Mouse (Mus musculus): ENCODE measurements around the gene Inpp5a. TPM values are rescaled to one million over a fixed set of nuclear protein-coding genes. Genes with fewer than 3 reads are reported as not detected.
"Not testable (repeated sequence)": the region's sequence is repeated elsewhere in the genome, so short reads cannot be mapped to it uniquely, and the experiment has no call there.

Gene Inpp5a
- polyA plus RNA-seq, 1 experiment from 2014 or later, result 41.6 TPM

DNA sequence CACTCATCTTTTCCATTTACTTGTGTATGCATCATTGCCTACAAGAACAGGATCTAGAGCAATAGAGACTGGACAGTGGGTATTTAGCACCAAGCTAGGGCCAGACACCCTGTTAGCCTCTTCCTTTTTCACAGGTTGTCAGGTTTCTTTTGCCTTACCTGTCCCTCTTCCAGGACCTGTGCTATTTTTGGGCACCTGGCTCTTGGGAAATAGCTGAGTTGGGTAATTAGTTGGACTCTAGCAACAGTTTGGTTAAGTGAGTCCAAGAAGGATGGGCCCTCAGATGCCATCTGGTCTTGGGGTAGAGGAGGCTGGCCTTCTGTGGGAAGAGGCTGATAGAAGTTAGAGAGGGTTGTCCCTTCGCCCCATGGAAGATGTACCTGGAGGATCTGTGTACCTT is 29.5 kb downstream of the Inpp5a start:
- no peaks in the 10 kb centered on the region for H3K9me3 ChIP-seq (ENCODE audit: control insufficient read depth, low read length)
- no peak overlapping the region for H3K4me3 ChIP-seq (ENCODE audit: low read depth, low read length)
- no peaks in the 10 kb centered on the region for H3K4me1 ChIP-seq (ENCODE audit: control insufficient read depth, insufficient read depth, low read length)
- no peaks in the 10 kb centered on the region for H3K27me3 ChIP-seq (replicated peaks; ENCODE audit: control insufficient read depth, insufficient read depth, low read length)
- no peak for DNase-seq (ENCODE audit: low spot score)
- H3K4me2 ChIP-seq (ENCODE audit: low read depth, low read length), result no peak overlapping the region
- H3K36me3 ChIP-seq (ENCODE audit: control insufficient read depth, insufficient read depth, low read length), result no peaks in the 10 kb centered on the region
- H3K27ac ChIP-seq (replicated peaks; ENCODE audit: low read depth, low read length), result no peak overlapping the region
- ATAC-seq (ENCODE audit: low read depth), result no peak
- 100% methylated on average over 1 of the region's 1 CpGs for WGBS
- no peak overlapping the region for H3K9ac ChIP-seq (ENCODE audit: low read depth, low read length)

DNA sequence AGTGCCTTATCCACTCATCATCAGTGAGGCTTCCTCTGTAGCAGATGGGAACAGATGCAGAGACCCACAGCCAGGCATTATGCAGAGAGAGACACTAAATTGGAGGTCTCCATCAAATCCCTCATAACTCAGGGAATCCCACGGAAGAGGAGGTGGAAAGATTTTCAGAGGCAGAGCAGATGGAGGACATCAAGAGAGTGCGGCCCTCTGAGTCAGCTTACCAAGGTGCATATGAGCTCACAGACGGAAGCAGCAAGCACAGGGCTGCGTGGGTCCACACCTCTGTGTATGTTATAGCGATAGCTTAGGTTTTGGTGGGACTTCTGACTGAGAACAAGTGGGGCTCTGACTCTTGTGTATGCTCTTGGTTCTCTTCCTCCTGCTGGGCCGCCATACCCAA is 33.9 kb downstream of the Inpp5a start:
- Histone ChIP-seq H3K27ac (replicated peaks; ENCODE audit: low read depth, low read length) (no peak overlapping the region), H3K4me2 (ENCODE audit: low read depth, low read length) (no peak overlapping the region), H3K4me1 (ENCODE audit: control insufficient read depth, insufficient read depth, low read length) (no peaks in the 10 kb centered on the region), H3K9me3 (ENCODE audit: control insufficient read depth, low read length) (no peaks in the 10 kb centered on the region), H3K27me3 (replicated peaks; ENCODE audit: control insufficient read depth, insufficient read depth, low read length) (no peaks in the 10 kb centered on the region), H3K36me3 (ENCODE audit: control insufficient read depth, insufficient read depth, low read length) (no peaks in the 10 kb centered on the region), H3K9ac (ENCODE audit: low read depth, low read length) (no peak overlapping the region), H3K4me3 (ENCODE audit: low read depth, low read length) (no peak overlapping the region)
- WGBS, result 90% methylated on average over 6 of the region's 6 CpGs
- DNase-seq (ENCODE audit: low spot score) (no peak), ATAC-seq (ENCODE audit: low read depth) (no peak)

DNA sequence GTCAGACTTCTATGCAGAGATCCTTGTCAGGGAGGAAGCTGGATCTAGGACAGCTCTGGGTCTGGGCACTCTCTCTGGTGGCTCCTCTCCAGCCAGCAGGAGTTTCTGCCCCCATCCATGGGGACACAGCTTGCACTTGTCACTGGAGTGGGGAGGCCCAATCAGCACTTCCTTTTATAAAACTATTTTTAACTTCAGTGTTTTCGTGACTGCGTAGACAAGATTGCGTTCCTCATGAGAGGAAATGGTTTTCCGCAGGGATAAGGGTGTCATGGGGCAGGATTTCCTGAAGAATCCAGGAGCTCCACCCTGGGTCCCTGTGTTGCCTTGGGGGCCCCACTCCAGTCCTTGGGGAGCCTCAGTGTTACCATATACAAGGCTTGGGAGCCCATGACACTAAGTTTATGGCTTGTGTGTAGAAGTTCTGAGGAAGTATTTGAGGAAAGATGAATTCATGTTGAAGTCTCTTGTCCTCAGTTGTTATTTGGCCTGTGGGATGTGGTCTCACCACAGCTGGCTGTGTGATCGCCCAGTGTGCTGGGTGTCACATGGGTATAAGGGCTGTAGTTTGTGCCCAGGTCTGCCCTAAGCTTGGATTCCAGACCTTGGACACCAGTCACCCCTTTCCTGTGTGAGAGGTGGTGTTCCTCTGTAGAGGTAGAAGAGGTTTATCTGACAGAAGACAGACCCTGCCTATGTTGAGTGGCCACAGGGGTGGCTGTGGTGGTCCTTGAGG is 45.4 kb downstream of the Inpp5a start:
- Histone ChIP-seq H3K4me3 (ENCODE audit: low read depth, low read length) (no peak overlapping the region), H3K27ac (replicated peaks; ENCODE audit: low read depth, low read length) (no peak overlapping the region), H3K4me2 (ENCODE audit: low read depth, low read length) (no peak overlapping the region), H3K36me3 (ENCODE audit: control insufficient read depth, insufficient read depth, low read length) (no peaks in the 10 kb centered on the region), H3K4me1 (ENCODE audit: control insufficient read depth, insufficient read depth, low read length) (peaks cover 8% of the 10 kb centered on the region; the same call in 1 of the 2 replicates), H3K27me3 (replicated peaks; ENCODE audit: control insufficient read depth, insufficient read depth, low read length) (no peaks in the 10 kb centered on the region), H3K9me3 (ENCODE audit: control insufficient read depth, low read length) (peaks cover 6% of the 10 kb centered on the region; the same call in 1 of the 2 replicates), H3K9ac (ENCODE audit: low read depth, low read length) (no peak overlapping the region)
- ATAC-seq (ENCODE audit: low read depth) (no peak), DNase-seq (ENCODE audit: low spot score) (no peak)
- WGBS, result 81% methylated on average over 5 of the region's 5 CpGs

DNA sequence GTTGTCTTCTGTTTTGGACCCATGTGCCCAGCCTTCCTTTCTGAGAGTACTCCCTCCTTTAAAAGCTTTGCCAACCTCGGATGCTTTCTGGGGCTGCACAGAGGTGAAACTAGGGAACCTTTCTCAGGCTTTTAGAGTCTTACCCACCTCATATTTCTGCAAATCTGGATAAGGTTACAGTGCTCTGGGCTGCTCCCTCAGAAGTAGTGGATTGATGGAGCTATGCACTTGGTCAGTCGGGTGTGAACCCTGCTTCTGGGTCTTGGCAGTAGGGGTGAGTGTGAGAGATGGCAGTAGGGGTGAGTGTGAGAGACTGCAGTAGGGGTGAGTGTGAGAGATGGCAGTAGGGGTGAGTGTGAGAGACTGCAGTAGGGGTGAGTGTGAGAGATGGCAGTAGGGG is 46.0 kb downstream of the Inpp5a start:
- not testable (repeated sequence) for H3K9me3 ChIP-seq (ENCODE audit: control insufficient read depth, low read length); H3K4me3 ChIP-seq (ENCODE audit: low read depth, low read length); H3K27me3 ChIP-seq (replicated peaks; ENCODE audit: control insufficient read depth, insufficient read depth, low read length); DNase-seq (ENCODE audit: low spot score); H3K27ac ChIP-seq (replicated peaks; ENCODE audit: low read depth, low read length); H3K4me2 ChIP-seq (ENCODE audit: low read depth, low read length); ATAC-seq (ENCODE audit: low read depth); H3K36me3 ChIP-seq (ENCODE audit: control insufficient read depth, insufficient read depth, low read length); H3K9ac ChIP-seq (ENCODE audit: low read depth, low read length)
- WGBS, result 71% methylated on average over 2 of the region's 2 CpGs
- H3K4me1 ChIP-seq (ENCODE audit: control insufficient read depth, insufficient read depth, low read length), result peaks cover 14% of the 10 kb centered on the region

DNA sequence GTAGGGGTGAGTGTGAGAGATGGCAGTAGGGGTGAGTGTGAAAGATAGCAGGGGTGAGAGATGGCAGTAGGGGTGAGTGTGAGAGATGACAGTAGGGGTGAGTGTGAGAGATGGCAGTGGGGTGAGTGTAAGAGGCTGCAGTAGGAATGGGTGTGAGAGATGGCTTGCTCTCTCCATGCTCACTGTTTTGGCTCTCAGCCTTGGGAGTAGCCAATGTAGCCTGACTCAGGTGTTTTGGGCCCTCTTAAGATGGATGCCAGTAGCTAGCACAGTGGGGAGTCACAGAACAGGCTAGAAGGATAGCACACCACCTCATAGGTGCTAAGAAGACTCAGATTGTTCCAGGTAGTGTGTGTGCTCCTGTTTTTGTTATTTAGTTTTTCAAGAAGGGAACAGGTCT is 46.8 kb downstream of the Inpp5a start:
- Histone ChIP-seq H3K9ac (ENCODE audit: low read depth, low read length) (no peak overlapping the region), H3K9me3 (ENCODE audit: control insufficient read depth, low read length) (no peaks in the 10 kb centered on the region), H3K27me3 (replicated peaks; ENCODE audit: control insufficient read depth, insufficient read depth, low read length) (no peaks in the 10 kb centered on the region), H3K4me2 (ENCODE audit: low read depth, low read length) (no peak overlapping the region), H3K27ac (replicated peaks; ENCODE audit: low read depth, low read length) (no peak overlapping the region), H3K4me3 (ENCODE audit: low read depth, low read length) (no peak overlapping the region), H3K36me3 (ENCODE audit: control insufficient read depth, insufficient read depth, low read length) (no peaks in the 10 kb centered on the region), H3K4me1 (ENCODE audit: control insufficient read depth, insufficient read depth, low read length) (peaks cover 20% of the 10 kb centered on the region)
- DNase-seq (ENCODE audit: low spot score) (no peak), ATAC-seq (ENCODE audit: low read depth) (no peak)

DNA sequence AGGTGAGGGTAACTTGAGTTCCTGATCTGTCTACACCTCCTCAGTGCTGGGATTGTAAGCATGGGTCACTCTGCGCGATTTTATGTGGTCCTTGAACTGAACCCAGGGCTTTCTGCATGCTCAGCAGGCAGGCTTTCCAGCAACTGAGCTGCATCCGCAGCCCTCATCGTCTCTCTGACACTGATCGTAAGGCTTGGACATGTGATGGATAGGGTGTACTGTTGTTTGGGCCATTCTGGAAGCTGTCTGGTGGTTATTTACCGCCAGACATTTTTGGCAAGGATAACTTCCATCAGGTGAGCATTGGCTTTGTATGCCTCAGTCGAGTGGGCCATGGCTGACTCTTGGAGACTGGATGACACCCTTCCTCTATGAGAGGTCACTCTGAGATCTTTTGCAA is 48.0 kb downstream of the Inpp5a start:
- WGBS, result 91% methylated on average over 7 of the region's 7 CpGs
- no peaks in the 10 kb centered on the region for H3K27me3 ChIP-seq (replicated peaks; ENCODE audit: control insufficient read depth, insufficient read depth, low read length)
- H3K4me3 ChIP-seq (ENCODE audit: low read depth, low read length), result no peak overlapping the region
- no peak overlapping the region for H3K9ac ChIP-seq (ENCODE audit: low read depth, low read length)
- no peaks in the 10 kb centered on the region for H3K36me3 ChIP-seq (ENCODE audit: control insufficient read depth, insufficient read depth, low read length)
- peaks cover 27% of the 10 kb centered on the region for H3K4me1 ChIP-seq (ENCODE audit: control insufficient read depth, insufficient read depth, low read length)
- H3K27ac ChIP-seq (replicated peaks; ENCODE audit: low read depth, low read length), result no peak overlapping the region
- no peaks in the 10 kb centered on the region for H3K9me3 ChIP-seq (ENCODE audit: control insufficient read depth, low read length)
- H3K4me2 ChIP-seq (ENCODE audit: low read depth, low read length), result no peak overlapping the region
- no peak for DNase-seq (ENCODE audit: low spot score)
- ATAC-seq (ENCODE audit: low read depth), result no peak

DNA sequence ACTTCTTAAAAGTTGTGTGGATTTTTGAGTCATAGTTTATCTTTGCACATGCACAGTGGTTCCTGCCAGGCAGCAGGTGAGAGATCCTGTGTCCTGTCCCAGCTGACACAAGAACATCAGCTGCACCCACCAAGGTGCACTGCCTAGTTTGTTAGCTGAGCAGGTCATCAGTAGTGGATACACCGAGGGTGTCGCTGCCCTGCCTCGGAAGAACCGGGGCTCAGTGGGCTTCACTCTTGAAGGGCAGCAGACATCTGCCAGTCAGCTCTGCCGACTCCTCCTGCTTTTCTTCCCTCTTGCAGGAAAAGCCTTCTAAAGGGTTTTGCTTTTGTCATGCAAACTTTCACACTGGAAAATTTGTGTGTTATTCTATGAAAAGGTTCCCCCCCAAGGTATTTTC is 48.6 kb downstream of the Inpp5a start:
- ATAC-seq (ENCODE audit: low read depth) (no peak), DNase-seq (ENCODE audit: low spot score) (no peak)
- WGBS, result 66% methylated on average over 5 of the region's 5 CpGs

DNA sequence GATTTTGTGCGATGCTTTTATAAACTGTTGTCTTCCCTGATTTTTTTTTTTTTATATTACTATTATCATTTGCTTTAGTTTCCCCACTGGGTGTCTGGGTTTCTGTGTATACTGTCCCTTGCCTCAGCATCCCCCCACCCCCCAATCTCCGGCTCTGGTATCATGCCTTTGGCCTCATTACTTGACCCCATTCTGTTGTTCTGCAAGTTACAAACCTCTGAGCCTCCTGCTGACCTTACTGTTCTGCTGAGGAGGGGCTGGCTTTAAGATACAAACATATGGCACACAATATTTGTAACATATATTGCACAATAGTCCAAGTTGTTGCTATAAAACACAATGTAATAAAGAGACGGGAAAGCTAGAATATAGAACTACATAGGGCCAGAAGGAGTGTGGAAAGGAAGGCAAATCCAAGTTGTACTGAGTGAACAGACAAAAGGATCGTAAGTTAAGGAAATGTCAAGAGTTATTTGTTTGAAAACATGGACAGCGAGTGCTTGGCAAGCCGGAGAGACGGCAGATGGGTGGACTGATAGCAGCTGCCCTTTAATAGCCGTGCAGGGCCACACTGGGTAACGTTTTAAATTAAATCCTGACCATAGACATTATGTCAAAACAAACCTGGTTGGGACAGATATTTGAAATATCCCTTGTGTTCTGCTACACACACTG is 49.2 kb downstream of the Inpp5a start:
- WGBS, result 47% methylated on average over 9 of the region's 9 CpGs
- H3K4me2 ChIP-seq (ENCODE audit: low read depth, low read length), result no peak overlapping the region
- no peak overlapping the region for H3K4me3 ChIP-seq (ENCODE audit: low read depth, low read length)
- no peak overlapping the region for H3K27ac ChIP-seq (replicated peaks; ENCODE audit: low read depth, low read length)
- DNase-seq (ENCODE audit: low spot score) (no peak), ATAC-seq (ENCODE audit: low read depth) (no peak)
- H3K27me3 ChIP-seq (replicated peaks; ENCODE audit: control insufficient read depth, insufficient read depth, low read length), result no peaks in the 10 kb centered on the region
- H3K9me3 ChIP-seq (ENCODE audit: control insufficient read depth, low read length), result no peaks in the 10 kb centered on the region
- H3K36me3 ChIP-seq (ENCODE audit: control insufficient read depth, insufficient read depth, low read length), result no peaks in the 10 kb centered on the region
- H3K4me1 ChIP-seq (ENCODE audit: control insufficient read depth, insufficient read depth, low read length), result peaks cover 27% of the 10 kb centered on the region
- H3K9ac ChIP-seq (ENCODE audit: low read depth, low read length), result no peak overlapping the region

More for the DNA sequence above, 48.6 kb downstream of the Inpp5a start:
- Histone ChIP-seq H3K4me1 (ENCODE audit: control insufficient read depth, insufficient read depth, low read length) (peaks cover 27% of the 10 kb centered on the region), H3K27ac (replicated peaks; ENCODE audit: low read depth, low read length) (no peak overlapping the region), H3K4me3 (ENCODE audit: low read depth, low read length) (no peak overlapping the region), H3K9ac (ENCODE audit: low read depth, low read length) (no peak overlapping the region), H3K27me3 (replicated peaks; ENCODE audit: control insufficient read depth, insufficient read depth, low read length) (no peaks in the 10 kb centered on the region), H3K36me3 (ENCODE audit: control insufficient read depth, insufficient read depth, low read length) (no peaks in the 10 kb centered on the region), H3K4me2 (ENCODE audit: low read depth, low read length) (no peak overlapping the region), H3K9me3 (ENCODE audit: control insufficient read depth, low read length) (no peaks in the 10 kb centered on the region)

DNA sequence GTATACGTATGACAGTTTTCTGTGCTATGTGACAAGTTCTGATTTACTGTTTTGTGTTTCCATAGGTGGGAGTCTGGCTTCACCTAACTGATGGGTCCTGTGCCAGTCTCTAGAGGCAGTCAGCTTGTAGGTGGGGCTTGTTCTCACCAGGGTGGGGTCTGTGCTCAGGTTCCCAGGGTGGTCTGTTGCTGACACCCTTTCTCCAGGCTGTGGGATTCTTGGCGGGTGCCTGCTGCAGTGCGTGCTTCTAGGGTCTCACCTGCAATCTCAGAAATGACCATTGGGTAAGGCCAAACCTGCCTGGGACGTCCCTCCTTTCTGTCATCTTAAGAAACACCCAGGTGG is 49.7 kb downstream of the Inpp5a start:
- ATAC-seq (ENCODE audit: low read depth), result no peak
- no peaks in the 10 kb centered on the region for H3K36me3 ChIP-seq (ENCODE audit: control insufficient read depth, insufficient read depth, low read length)
- WGBS, result 75% methylated on average over 4 of the region's 4 CpGs
- no peak for DNase-seq (ENCODE audit: low spot score)
- no peak overlapping the region for H3K9ac ChIP-seq (ENCODE audit: low read depth, low read length)
- H3K27me3 ChIP-seq (replicated peaks; ENCODE audit: control insufficient read depth, insufficient read depth, low read length), result no peaks in the 10 kb centered on the region
- no peak overlapping the region for H3K27ac ChIP-seq (replicated peaks; ENCODE audit: low read depth, low read length)
- H3K4me2 ChIP-seq (ENCODE audit: low read depth, low read length), result no peak overlapping the region
- no peaks in the 10 kb centered on the region for H3K9me3 ChIP-seq (ENCODE audit: control insufficient read depth, low read length)
- H3K4me1 ChIP-seq (ENCODE audit: control insufficient read depth, insufficient read depth, low read length), result peaks cover 27% of the 10 kb centered on the region
- no peak overlapping the region for H3K4me3 ChIP-seq (ENCODE audit: low read depth, low read length)
